In the genomic region with DNA sequence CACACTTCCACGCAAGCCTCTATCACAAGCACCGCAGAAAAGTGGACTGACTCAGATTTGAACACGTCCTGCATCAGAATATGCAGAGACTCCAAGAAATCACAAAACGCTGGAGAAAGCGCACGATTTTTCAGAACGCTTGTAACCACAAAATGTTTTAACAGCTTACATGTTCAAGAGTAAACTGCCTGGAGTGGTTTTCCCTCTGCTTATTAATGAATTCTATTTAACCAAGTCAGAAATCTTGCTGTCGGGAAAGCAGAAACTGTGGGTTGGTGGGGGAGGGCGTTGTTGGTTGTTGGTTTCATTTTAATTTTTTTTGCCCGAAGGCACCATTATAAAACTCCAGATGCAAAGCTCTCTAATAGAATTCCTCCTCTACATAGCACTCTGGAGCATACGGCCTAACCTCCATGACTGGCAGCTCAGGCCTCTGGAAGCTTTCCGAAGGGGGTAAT, we compare ENCODE assay signal across 9 mouse cellular contexts.
DNase-seq lines count a peak whose midpoint lies in the region; ATAC-seq and TF ChIP-seq lines count a peak whose summit lies in the region.
"Had no signal": no experiment of that assay in that cellular context is flagged by ENCODE, and none has a peak within 500 bp of the region (broad histone marks: within the 10 kb centered on the region; RNA-seq: fewer than 3 reads in every experiment).

No protein-coding gene starts in this region.

- peak overlapping the region; percentile 42; the same call in 1 of the 2 replicates for H3K4me2 ChIP-seq in heart, postnatal 0 days (ENCODE audit: low read depth, low read length)
- no peak overlapping the region for H3K4me2 ChIP-seq in forebrain, embryonic 12.5 days

- H3K9me3 ChIP-seq in heart, postnatal 0 days (replicated peaks; ENCODE audit: control insufficient read depth, low read length): no peaks in the 10 kb centered on the region
- no peaks in the 10 kb centered on the region for H3K9me3 ChIP-seq in forebrain, embryonic 12.5 days
- no peaks in the 10 kb centered on the region for H3K9me3 ChIP-seq in limb, embryonic 10.5 days (replicated peaks)

- ATAC-seq in heart, postnatal 0 days (ENCODE audit: insufficient read depth, low read depth): no peak
- no peak for ATAC-seq in forebrain, embryonic 12.5 days (ENCODE audit: low FRiP score)

- no peak for TF ChIP-seq EP300 in heart, postnatal 0 days (IDR thresholded peaks at IDR 0.05; ENCODE audit: low read depth)

- no peaks in the 10 kb centered on the region for H3K27me3 ChIP-seq in heart, postnatal 0 days (ENCODE audit: control insufficient read depth, insufficient read depth, low read length)
- no peaks in the 10 kb centered on the region for H3K27me3 ChIP-seq in forebrain, embryonic 12.5 days
- H3K27me3 ChIP-seq in limb, embryonic 10.5 days (ENCODE audit: low read depth, poor library complexity, severe bottlenecking): no peaks in the 10 kb centered on the region
- no peaks in the 10 kb centered on the region for H3K27me3 ChIP-seq in thymus, adult 2 months (ENCODE audit: control insufficient read depth, insufficient read depth, low read length)

- no peak overlapping the region for H3K4me3 ChIP-seq in heart, postnatal 0 days (ENCODE audit: low read depth, low read length)
- H3K4me3 ChIP-seq in forebrain, embryonic 12.5 days (replicated peaks): no peak overlapping the region
- H3K4me3 ChIP-seq in limb, embryonic 10.5 days: no peak overlapping the region
- H3K4me3 ChIP-seq in thymus, adult 2 months (ENCODE audit: control insufficient read depth, insufficient read depth, low read length): no peak overlapping the region

- DNase-seq in heart, postnatal 0 days (ENCODE audit: low spot score): no peak
- no peak for DNase-seq in heart, adult 8-10 months (ENCODE audit: low spot score)
- peak; percentile 21 for DNase-seq in brain, adult 2 months (ENCODE audit: low read depth, low spot score)
- DNase-seq in limb, embryonic 10.5 days (ENCODE audit: low spot score): peak; percentile 28
- no peak for DNase-seq in thymus, postnatal 36 days
- no peak for DNase-seq in embryo, embryonic 10.5 days (ENCODE audit: low spot score)
- DNase-seq in thymus, adult 2 months: no peak
- DNase-seq: thymus, postnatal 4 days had no signal

- TF ChIP-seq CTCF in heart, postnatal 0 days (IDR thresholded peaks at IDR 0.05; ENCODE audit: low read depth): no peak
- TF ChIP-seq CTCF in thymus, adult 2 months (IDR thresholded peaks at IDR 0.05; ENCODE audit: borderline replicate concordance, control insufficient read depth, extremely low read depth, insufficient read depth, low read length, poor library complexity): no peak

- H3K9ac ChIP-seq in heart, postnatal 0 days (replicated peaks; ENCODE audit: low read depth, low read length): no peak overlapping the region
- H3K9ac ChIP-seq in forebrain, embryonic 12.5 days: no peak overlapping the region

- WGBS in heart, postnatal 0 days: 70% methylated on average over 12 of the region's 12 CpGs
- 78% methylated on average over 12 of the region's 12 CpGs for WGBS in forebrain, embryonic 12.5 days
- WGBS in limb, embryonic 10.5 days: 88% methylated on average over 12 of the region's 12 CpGs
- 20% methylated on average over 12 of the region's 12 CpGs for WGBS in thymus, adult 2 months

- TF ChIP-seq POLR2A in thymus, adult 2 months (IDR thresholded peaks at IDR 0.05; ENCODE audit: control insufficient read depth, extremely low read depth, insufficient read depth, low read length, poor library complexity): no peak

- peak overlapping the region; percentile 74 for H3K27ac ChIP-seq in heart, postnatal 0 days (ENCODE audit: low read depth)
- H3K27ac ChIP-seq in forebrain, embryonic 12.5 days: peak overlapping the region; percentile 83
- 0 out of 2 replicates have a peak overlapping the region, but pooled peaks have one; percentile 3 for H3K27ac ChIP-seq in limb, embryonic 10.5 days
- no peak overlapping the region for H3K27ac ChIP-seq in thymus, adult 2 months (ENCODE audit: control insufficient read depth, insufficient read depth, low read length)

- H3K4me1 ChIP-seq in heart, postnatal 0 days (ENCODE audit: control insufficient read depth, insufficient read depth): peaks cover 17% of the 10 kb centered on the region
- peaks cover 37% of the 10 kb centered on the region for H3K4me1 ChIP-seq in forebrain, embryonic 12.5 days
- peaks cover 20% of the 10 kb centered on the region for H3K4me1 ChIP-seq in limb, embryonic 10.5 days
- peaks cover 5% of the 10 kb centered on the region for H3K4me1 ChIP-seq in thymus, adult 2 months (replicated peaks; ENCODE audit: control insufficient read depth, insufficient read depth, low read length)

- no peaks in the 10 kb centered on the region for H3K36me3 ChIP-seq in heart, postnatal 0 days (replicated peaks; ENCODE audit: control insufficient read depth, insufficient read depth, low read length)
- H3K36me3 ChIP-seq in forebrain, embryonic 12.5 days (replicated peaks): no peaks in the 10 kb centered on the region
- no peaks in the 10 kb centered on the region for H3K36me3 ChIP-seq in limb, embryonic 10.5 days
- no peaks in the 10 kb centered on the region for H3K36me3 ChIP-seq in thymus, adult 2 months (ENCODE audit: control insufficient read depth, insufficient read depth, low read length)

Comparison
In these comparisons a context has a peak if more than half of its experiments do, and no peak if none do; other contexts are left out.
1. DNase-seq: peak in brain, adult 2 months (single experiment) and limb, embryonic 10.5 days (single experiment); none in heart, postnatal 0 days (single experiment), heart, adult 8-10 months (single experiment), thymus, postnatal 36 days (0 of 2), embryo, embryonic 10.5 days (single experiment) and thymus, adult 2 months (single experiment).